Mouse (Mus musculus): Measurements from ENCODE around the gene Lpcat2b.

Lpcat2b gene

DNA sequence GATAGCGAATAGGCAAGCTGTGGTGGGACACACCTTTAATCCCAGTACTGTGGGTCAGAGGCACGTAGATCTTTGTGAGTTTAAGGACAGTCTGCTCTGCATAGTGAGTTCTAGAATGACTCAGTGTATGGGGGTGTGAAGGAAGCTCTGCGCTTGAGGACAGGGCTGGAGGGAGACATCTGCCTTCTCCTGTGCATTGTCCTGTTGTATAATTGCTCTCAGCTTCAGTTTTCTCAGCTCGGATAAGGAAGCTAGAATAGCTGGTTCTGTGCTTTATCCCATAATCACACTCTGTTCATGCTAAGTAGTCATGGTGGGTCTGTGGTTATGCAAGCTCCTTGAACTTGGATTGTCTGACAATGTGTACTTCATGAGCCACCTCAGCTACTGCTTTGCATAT, 17.4 kb downstream of the Lpcat2b start:
- no peak for DNase-seq (ENCODE audit: low spot score)

DNA sequence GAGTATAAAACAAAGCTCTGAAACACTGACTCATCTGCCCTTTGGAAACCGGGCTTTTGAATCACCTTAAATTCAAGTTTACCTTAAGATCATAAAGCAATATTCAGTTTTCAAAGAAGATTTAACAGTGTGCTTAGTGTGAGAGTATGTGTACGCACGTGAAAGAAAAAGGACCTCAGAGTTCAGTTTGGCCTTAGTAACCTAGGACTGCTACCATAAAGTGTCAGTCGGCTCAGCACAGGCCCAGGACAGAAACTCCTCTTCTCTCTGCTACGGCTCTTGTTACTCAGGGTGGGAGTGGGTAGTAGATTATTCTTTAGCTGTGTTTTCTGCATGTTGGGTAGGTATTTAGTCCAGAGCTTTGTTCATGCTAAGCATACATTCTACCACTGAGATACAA, 18.3 kb downstream of the Lpcat2b start:
- DNase-seq (ENCODE audit: low spot score), result no peak

DNA sequence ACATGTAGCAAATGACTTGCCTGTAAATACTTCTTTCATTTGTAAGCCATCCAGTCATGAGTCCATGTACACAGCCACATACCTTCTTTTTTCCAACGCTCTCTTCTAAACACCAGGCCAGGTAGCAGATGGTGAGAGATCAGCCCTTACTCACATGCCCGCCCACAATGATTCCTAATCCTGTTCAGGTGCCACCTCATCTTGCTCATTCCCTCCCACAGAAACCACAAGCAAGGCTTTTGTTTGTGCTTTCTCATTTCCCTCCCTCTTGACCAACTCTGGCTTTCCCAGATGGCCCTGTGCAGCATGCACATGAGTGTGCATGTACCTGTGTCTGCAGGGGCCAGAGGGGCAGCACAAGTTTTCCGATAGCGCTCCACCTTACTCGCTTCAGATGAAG, 18.9 kb downstream of the Lpcat2b start:
- no peak for DNase-seq (ENCODE audit: low spot score)

DNA sequence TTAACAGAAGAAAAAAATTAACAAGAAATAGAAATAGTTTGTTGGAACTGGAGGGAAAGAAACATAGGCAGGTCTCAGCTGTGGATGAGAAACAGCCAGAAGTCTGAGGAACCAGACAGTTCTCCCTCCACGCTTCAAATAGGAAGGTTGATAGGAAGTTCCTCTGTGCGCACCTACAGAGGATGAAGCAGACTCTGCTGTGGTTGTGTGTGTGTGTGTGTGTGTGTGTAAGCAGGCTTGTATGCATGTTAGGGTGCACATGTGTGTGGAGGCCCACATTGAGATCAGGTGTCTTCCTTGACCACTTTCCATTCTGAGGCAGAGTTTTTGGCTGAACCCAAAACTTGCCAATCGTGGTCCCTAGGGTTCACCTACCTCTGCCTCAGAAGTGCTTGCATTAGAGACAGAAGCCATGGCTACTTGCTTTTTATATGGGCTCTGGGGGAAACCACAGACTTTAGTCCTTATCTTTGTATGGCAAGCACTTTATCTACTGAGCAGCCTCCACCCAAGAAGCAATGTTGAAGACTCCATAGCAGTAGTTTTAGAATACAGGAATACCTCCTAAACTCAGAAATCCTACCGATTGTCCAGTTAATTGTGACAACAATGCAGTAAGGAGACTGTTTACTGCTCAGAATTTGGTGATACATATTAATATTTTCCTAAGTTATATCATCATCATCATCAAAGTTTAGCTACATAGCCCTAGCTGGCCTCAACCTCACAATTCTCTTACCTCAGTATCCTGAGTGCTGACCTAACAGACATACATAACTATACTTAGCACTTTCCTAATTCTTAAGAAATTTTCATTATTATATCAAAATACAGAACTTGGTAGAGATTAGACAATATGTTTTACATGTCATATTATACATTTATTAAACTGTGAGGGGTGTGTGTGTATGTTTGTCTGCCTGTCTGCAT, 31.1 kb downstream of the Lpcat2b start:
- no peak for DNase-seq (ENCODE audit: low spot score)

- no peak for DNase-seq (ENCODE audit: low spot score)
These were observed 35.2 kb downstream of the Lpcat2b start for GRCm38 (mm10) chr5:107466501-107466900.

- DNase-seq (ENCODE audit: low spot score), result no peak
These were observed 35.7 kb downstream of the Lpcat2b start for GRCm38 (mm10) chr5:107467098-107467497.

DNA sequence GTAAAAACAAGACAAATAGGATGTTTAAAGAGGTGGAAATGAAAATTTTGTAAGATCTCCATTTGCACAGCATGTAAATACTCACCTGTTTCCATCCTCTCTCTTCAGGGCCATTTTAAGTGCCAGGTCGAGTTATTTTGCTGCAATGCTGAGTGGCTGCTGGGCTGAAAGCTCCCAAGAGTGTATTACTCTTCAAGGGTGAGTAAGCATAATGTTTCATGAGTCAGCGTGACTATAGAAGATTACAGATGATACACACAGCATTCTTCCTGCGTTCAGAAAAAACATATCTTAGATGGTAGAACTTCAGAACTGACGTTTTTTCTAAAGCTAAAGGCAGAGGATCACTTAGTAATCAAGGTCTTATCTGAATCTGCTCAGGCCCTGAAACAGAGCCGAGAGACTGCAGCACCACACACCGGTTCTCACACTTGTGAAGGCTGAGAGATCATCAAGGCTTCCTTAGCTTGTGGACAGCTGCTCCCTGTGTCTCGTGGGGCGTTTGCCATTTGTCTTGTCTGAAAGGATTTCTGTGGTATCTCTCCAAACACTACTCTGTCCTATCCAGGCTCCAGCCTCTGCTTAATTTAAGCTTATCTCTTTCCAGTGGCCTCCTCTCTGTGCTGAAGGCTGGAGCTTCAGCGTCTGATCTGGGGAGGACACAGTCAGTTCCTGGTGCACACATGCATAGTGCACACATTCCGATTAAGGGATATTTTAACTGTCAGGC, 39.4 kb downstream of the Lpcat2b start:
- DNase-seq (ENCODE audit: low spot score), result no peak

DNA sequence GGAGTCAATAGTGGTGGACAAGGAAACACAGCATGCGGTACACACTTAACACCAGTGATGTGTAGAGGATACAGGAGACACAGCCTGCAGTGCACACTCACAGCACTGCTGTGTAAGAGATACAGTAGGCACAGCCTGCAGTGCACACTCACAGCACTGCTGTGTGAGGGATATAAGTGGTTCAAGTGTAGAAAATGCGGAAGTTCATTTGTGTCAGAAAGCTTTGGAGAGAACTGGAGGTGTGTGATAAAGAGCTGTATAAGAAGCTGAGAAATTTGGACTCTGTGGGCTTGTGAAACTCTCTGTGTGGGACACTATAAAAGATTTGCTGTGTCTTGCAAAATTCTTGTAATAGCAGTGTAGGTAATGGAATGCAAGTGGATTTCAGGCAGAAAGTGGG, 48.8 kb downstream of the Lpcat2b start:
- no peak for DNase-seq (ENCODE audit: low spot score)
